Mouse (Mus musculus) lung, adult 2 months (tissue): ENCODE measurements around the gene Ctxn1. TPM values are rescaled to one million over a fixed set of nuclear protein-coding genes. Genes with fewer than 3 reads are reported as not detected.

Experiments
- DNase-seq: peaks from one replicate; pipeline ENCODE4 v3.0.0; 2022
- H3K4me1 ChIP-seq: fragments of 200-500 bp; 2 replicates; pipeline ENCODE4 v1.6.1; 2011; ENCODE audit warnings: low read length; ENCODE audit not compliant: control insufficient read depth, insufficient read depth
- H3K4me3 ChIP-seq: fragments of 200-500 bp; replicated peaks from 2 replicates; pipeline ENCODE3; 2011; ENCODE audit warnings: low read depth, mild to moderate bottlenecking, control low read depth, low read length; ENCODE audit errors: extremely low read depth
- CTCF ChIP-seq: fragments of 200-500 bp; IDR thresholded peaks from 2 replicates; pipeline ENCODE4 v1.5.1; 2011; ENCODE audit warnings: mild to moderate bottlenecking, low read length, control low read depth; ENCODE audit not compliant: insufficient read depth
- POLR2A ChIP-seq: fragments of 200-500 bp; IDR thresholded peaks from 2 replicates; pipeline ENCODE4 v1.6.1; 2011; ENCODE audit warnings: low read depth, mild to moderate bottlenecking, control low read depth, low read length, borderline replicate concordance; ENCODE audit errors: extremely low read depth
- WGBS: fragments of 180-500 bp; shearing (Covaris S2); methylation state at CpG from one replicate; pipeline ENCODE4 v1.1.7; 2018; 5-methylcytosine and 5-hydroxymethylcytosine counted together
- polyA plus RNA-seq: library from polyadenylated mRNA; depleted of rRNA; stranded (reverse); fragments of >200 nt; gene quantifications from 2 replicates; pipeline ENCODE4 v1.2.3, GENCODE M21; 2012; rRNA removed

Gene Ctxn1
- polyA plus RNA-seq, 1 experiment = 41.4 TPM

DNA sequence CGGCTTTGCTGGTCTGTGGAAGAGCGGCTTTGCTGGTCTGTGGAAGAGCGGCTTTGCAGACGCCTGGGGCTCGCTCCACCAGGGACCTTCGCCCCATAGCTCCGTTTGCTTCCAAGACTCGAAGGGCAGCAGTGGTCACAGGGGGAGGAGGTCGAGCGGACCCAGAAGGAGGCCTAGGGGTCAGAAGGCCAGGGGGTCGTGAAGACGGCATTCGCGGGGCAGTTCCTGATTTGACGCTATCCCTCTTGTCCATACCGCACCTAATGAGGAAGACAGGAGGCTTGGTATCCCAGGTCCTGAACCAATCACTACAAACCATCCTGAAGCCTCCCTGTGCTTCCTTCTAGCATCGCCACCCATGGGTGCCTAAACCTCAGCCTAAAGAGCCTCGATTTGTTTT is 42.8 kb downstream of the Ctxn1 start:
- TF ChIP-seq CTCF (no peak), POLR2A (no peak)
- no peak overlapping the region for H3K4me3 ChIP-seq
- 19% methylated on average over 18 of the region's 18 CpGs for WGBS
- no peak for DNase-seq
- peaks cover 4% of the 10 kb centered on the region for H3K4me1 ChIP-seq

DNA sequence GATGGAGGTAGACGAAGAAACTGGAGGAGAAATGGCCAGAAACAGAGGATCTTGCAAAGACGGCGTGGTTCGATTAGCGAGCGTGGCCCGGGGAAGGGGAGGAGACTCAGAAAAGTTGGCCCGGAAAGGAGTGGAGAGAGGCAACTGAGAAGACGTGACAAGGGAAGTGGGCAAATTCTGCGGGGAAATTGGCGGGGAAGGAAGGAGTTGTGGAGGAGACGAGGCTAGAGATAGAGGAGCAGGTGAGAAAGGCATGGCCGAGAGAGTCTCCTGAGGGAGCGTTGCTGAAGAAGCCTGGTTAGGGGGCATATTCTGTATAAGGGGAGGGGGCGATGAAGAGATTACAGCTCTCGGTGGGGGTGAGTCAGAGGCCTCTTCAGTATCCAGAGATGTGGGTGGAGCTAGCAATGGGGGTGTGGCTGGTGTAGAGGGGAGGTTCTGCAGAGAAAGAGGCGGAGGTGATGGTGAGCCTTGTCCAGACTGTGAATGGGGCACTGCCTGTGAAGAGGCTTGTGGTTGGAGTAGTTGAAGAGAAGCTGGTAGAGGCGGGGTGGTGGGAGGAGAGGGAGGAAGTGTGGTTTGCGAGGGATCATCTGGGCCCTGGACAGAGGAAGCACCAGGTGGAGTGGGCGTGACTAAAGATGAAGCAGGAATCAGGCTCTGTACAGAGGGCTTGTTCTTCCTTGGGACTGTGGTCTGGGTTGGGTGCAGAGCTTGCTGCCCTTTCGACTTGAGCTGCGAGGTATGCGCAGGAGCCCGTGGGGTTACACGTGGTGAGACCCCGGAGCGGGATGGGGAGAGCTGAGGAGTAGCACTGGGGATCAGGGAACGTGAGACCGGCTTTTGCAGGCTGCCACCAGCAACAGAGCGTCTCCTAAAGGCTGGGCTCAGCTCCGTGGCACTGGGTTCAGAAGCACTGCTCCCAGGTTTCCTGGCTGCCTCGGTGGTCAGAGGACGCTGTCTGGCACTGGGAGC is 44.8 kb downstream of the Ctxn1 start:
- TF ChIP-seq CTCF = no peak
- Histone ChIP-seq H3K4me3 (peak overlapping the region; percentile 47), H3K4me1 (peaks cover 4% of the 10 kb centered on the region)
- 6% methylated on average over 33 of the region's 33 CpGs for WGBS
- DNase-seq = peak; percentile 75

DNA sequence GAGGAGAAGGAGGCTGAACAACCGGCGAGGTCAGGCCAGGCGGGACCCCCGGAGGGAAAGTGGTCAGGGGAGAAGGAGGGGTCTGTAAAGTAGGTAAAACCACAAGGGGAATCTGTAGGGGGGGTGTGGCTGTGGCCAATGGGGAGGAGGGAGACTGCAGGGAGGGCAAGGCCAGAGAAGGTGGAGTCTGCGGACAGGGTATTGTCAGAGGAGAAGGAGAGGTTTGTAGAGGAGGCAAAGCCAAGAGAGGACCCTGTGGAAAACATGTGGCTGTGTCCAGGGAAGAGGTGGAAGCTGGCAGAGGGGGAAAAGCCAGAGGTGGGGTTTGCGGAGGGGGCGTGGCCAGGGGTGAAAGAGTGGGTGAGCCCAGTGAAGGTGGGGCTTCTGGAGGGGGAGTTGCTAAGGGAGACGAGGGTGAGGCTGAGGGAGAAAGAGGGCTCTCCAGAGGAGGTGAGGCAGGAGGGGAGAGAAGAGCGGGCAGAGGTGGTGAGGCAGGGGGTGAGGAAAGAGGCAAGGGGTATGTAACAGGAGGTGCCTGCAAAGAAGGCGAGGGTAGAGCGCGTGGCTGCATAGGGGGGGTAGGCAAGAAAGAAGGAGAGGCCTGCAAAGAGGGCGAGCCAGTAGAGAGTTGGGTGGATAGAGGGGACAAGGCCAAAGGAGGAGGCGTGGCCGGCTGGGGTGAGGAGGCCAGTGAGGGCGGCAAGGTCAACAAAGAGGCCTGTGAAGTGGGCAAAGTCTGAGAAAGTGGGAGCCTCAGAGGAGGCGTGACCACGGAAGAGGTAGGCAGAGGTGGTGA is 45.7 kb downstream of the Ctxn1 start:
- Histone ChIP-seq H3K4me1 (peaks cover 4% of the 10 kb centered on the region), H3K4me3 (peak overlapping the region; percentile 47)
- 2% methylated on average over 18 of the region's 18 CpGs for WGBS
- TF ChIP-seq CTCF = no peak
- TF ChIP-seq POLR2A = peak; percentile 52; the same call in 1 of the 2 replicates
- peak; percentile 73 for DNase-seq

DNA sequence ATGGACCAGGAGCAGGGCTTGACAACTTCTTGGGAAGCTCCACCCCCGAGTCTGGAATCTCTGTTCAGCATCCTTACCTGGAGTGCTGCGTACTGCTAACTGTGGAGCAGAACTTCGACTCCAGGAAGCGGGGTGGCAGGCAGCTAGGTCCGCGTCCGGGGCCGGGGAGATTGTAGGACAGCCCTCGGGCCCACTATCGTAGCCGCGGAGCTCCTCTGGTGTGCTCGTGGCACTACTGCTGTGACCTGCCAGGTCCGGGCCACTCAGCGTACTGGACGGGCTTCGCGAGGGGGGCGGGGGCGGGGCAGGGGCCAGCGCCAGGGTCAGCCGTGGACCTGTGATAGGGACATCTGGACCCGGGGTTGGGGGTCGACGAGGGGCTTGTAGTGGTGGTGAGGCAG is 46.3 kb downstream of the Ctxn1 start:
- H3K4me3 ChIP-seq = peak overlapping the region; percentile 31
- H3K4me1 ChIP-seq = peaks cover 4% of the 10 kb centered on the region
- TF ChIP-seq CTCF = no peak
- TF ChIP-seq POLR2A = no peak
- under 1% methylated on average over 25 of the region's 25 CpGs for WGBS
- peak; percentile 40 for DNase-seq

DNA sequence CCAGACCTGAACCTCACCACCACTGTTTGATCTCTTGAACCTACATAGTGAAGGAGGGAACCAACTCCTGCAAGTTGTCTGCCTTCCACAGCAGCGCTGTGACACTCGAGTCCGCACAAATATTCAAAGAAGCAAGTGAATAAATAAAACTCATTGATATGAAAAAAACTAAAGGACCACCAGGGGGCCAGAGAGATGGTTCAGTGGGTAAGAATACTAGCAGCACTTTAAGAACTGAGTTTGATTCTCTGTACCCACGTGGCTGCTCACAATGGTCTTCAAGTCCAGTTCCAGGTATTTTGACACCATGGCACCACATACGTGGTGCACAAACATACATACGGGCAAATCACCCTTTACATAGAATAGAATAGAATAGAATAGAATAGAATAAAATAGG is 48.0 kb downstream of the Ctxn1 start:
- DNase-seq = no peak
- Histone ChIP-seq H3K4me3 (no peak overlapping the region), H3K4me1 (peaks cover 4% of the 10 kb centered on the region)
- 63% methylated on average over 6 of the region's 6 CpGs for WGBS
- TF ChIP-seq CTCF (no peak), POLR2A (no peak)

Other genes starting within 250 kb of the Ctxn1 start
- gene Cd209f, start 153.4 kb downstream of the Ctxn1 start, polyA plus RNA-seq = 2.9 and 3.4 TPM in 2 replicates
- gene Cd209g, start 125.2 kb downstream of the Ctxn1 start, polyA plus RNA-seq = 1.8 and 3.7 TPM in 2 replicates
- 12.7 and 29.1 TPM in 2 replicates for gene Evi5l, start 92.7 kb downstream of the Ctxn1 start, polyA plus RNA-seq
- 1.4 and 1.6 TPM in 2 replicates for gene Prr36, start 41.8 kb downstream of the Ctxn1 start, polyA plus RNA-seq
- 4.4 and 4.6 TPM in 2 replicates for gene Lrrc8e, start 32.4 kb downstream of the Ctxn1 start, polyA plus RNA-seq
- 30.8 and 49.9 TPM in 2 replicates for gene Map2k7, start 20.5 kb downstream of the Ctxn1 start, polyA plus RNA-seq
- gene Gm49320, start 20.4 kb downstream of the Ctxn1 start, polyA plus RNA-seq = 1.3 and 1.6 TPM in 2 replicates
- gene Tgfbr3l, start 11.1 kb downstream of the Ctxn1 start, polyA plus RNA-seq = 22.7 and 56.3 TPM in 2 replicates
- gene Snapc2, start 6.2 kb downstream of the Ctxn1 start, polyA plus RNA-seq = 25.0 and 34.5 TPM in 2 replicates
- 32.9 and 44.6 TPM in 2 replicates for gene Timm44, start 16.6 kb upstream of the Ctxn1 start, polyA plus RNA-seq
- 1.6 and 3.6 TPM in 2 replicates for gene Ccl25, start 65.9 kb upstream of the Ctxn1 start, polyA plus RNA-seq
- 21.1 and 23.9 TPM in 2 replicates for gene Elavl1, start 66.1 kb upstream of the Ctxn1 start, polyA plus RNA-seq
- gene Cers4, start 233.8 kb upstream of the Ctxn1 start, polyA plus RNA-seq = 74.1 and 95.3 TPM in 2 replicates